Mouse (Mus musculus): ENCODE data around the gene Mars.
"Not testable (repeated sequence)": the region's sequence is repeated elsewhere in the genome, so short reads cannot be mapped to it uniquely, and the experiment has no call there.

Mars gene

DNA sequence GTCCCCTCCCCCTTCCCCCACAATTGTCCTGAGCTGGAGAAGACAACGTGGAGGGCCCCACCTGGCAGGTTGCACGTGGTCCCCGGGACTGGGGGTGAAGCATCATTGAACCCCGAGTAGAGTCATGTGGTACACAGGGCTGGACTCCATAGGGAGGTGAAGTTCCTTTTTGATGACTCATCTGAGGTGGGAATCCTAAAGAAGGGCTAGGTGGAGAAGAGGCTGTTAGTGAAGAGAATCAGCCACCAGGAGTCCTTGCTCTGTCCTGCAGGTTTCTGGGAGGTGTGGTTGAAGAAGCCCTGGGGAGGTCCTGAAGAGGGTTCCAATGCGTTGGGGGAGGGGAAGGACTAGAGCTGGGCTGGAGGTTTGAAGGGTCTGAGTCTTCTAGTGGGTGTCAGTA is 25.4 kb upstream of the Mars start:
- DNase-seq (ENCODE audit: low spot score), result no peak

- no peak for DNase-seq (ENCODE audit: low spot score)
These were observed 23.7 kb upstream of the Mars start for GRCm38 (mm10) chr10:127335271-127335670.

DNA sequence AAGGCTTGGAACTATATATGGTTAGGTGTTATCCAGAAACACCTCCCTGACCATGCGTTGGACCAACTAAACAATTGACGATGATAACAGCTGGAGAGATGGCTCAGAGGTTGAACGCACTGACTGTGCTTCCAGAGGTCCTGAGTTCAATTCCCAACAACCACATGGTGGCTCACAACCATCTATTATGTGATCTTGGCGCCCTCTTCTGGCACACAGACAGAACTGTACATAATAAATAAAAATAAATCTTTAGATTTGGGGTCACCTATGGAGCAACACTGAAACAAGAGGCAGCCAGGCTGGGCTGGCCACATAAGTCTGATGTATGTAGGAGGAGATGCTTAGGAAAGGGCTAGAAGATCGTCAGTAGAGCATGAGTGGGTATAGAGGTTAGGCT is 21.6 kb upstream of the Mars start:
- no peak for DNase-seq (ENCODE audit: low spot score)

- peak; percentile 65 for DNase-seq (ENCODE audit: low spot score)
These were observed 20.8 kb upstream of the Mars start for GRCm38 (mm10) chr10:127332211-127332874.

GRCm38 (mm10) chr10:127330212-127330611 is 18.6 kb upstream of the Mars start:
- DNase-seq (ENCODE audit: low spot score), result no peak

GRCm38 (mm10) chr10:127327461-127328145 is 16.0 kb upstream of the Mars start:
- DNase-seq (ENCODE audit: low spot score), result no peak

DNA sequence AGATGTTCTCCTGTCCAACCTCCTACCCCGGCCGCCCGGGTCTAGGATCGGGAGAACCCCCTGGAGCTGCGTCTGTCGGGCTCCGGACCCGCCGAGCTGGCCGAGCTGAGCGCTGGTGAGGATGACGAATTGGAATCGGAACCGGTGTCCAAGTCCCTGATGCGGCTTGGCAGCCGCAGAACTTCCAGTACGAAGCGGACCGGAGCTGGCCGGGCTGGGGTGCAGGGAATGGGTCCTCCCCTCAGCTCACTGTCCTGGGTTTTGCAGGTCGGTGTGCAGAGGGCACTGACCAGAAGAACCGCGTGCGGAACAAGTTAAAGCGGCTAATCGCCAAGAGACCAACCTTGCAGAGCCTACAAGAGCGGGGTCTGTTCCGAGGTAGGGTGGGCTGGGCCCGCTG is 15.2 kb upstream of the Mars start:
- DNase-seq (ENCODE audit: low spot score), result peak; percentile 21

GRCm38 (mm10) chr10:127326017-127326801 is 14.6 kb upstream of the Mars start:
- DNase-seq (ENCODE audit: low spot score), result peak; percentile 54

- peak; percentile 22 for DNase-seq (ENCODE audit: low spot score)
These were observed 13.9 kb upstream of the Mars start for GRCm38 (mm10) chr10:127325454-127326016.

- peak; percentile 78 for DNase-seq (ENCODE audit: low spot score)
These were observed 12.9 kb upstream of the Mars start for GRCm38 (mm10) chr10:127324495-127324894.

GRCm38 (mm10) chr10:127323131-127323855 is 11.7 kb upstream of the Mars start:
- no peak for DNase-seq (ENCODE audit: low spot score)

- no peak for DNase-seq (ENCODE audit: low spot score)
These were observed 11.1 kb upstream of the Mars start for GRCm38 (mm10) chr10:127322669-127323068.

DNA sequence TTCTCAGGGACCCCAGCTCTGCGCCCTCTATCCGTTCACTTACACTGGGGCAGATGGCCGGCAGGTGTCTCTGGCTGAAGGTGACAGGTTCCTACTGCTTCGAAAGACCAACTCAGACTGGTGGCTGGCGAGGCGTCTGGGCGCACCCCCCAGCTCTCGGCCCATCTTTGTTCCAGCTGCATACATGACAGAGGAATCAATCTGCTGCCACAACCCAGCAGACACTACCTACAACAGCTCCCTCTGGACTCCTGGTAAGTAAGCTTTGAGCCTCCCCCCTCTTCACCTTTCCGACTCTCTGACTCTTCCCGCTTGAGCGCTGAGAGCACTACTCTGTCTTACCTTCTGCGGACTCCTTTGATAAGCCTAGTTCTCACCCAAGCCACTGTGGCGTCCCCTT is 10.6 kb upstream of the Mars start:
- DNase-seq (ENCODE audit: low spot score), result no peak

- DNase-seq (ENCODE audit: low spot score), result no peak
These were observed 10.0 kb upstream of the Mars start, which contains the start of gene Arhgap9 for GRCm38 (mm10) chr10:127321621-127322020. Gene Arhgap9, plus strand, starts transcription at chr10:127321964.

DNA sequence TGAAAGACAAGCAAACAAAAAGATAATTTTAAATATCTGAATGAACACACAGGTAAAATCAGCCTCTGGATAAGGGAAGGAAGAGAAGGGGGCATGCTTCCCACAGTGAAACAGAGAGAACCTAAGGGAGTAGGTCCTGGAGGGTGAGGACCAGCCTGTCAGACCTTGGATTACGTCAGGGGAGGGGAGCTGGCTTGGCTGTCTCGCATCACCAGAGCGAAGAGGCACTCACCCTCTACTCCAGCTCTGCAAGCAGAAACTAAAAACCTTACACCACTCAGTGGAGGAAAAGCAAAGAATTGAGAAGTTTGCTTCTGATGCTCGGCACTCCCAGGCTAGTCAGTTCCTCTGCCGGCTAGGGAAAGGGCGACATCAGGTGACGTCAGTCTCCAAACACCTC is 8.4 kb upstream of the Mars start:
- DNase-seq (ENCODE audit: low spot score), result no peak

DNA sequence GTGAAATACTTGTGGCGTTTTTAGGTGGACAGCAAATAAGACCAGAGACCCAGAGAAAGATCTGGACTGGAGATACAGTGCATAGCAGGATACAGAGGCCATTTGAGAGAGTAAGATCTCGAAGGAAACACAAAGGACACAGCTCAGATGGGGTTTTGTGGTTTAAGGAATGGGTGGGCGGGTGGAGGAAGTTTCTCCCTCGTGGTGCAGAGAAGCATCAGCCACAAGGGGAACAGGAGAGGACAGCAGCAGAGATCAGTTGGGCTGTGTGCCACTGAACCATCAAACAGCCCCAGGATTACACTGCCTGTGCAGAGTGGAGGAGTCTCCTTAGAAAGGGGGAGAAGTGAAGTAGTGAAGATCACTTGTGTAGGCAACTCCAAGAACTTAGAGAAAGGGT is 6.4 kb upstream of the Mars start:
- DNase-seq (ENCODE audit: low spot score), result no peak

DNA sequence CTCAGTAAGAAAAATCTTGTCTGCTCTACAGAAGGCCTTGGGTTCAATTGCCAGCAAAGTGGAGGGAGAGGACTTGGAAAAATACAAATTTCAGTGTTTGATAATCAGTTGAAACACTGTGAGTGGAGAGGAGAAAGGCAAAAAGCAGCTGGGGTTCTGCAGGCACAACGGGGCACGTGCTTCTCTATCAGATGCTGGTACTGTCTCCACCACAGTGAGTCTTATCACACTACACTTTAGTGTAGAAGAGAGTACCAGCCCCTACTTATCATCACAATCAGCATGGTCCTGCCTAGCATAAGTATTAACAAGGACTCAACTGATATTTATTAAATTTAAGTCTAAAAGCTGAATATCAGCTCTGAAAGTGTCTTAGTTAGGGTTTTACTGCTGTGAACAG is 5.7 kb upstream of the Mars start:
- no peak for DNase-seq (ENCODE audit: low spot score)

DNA sequence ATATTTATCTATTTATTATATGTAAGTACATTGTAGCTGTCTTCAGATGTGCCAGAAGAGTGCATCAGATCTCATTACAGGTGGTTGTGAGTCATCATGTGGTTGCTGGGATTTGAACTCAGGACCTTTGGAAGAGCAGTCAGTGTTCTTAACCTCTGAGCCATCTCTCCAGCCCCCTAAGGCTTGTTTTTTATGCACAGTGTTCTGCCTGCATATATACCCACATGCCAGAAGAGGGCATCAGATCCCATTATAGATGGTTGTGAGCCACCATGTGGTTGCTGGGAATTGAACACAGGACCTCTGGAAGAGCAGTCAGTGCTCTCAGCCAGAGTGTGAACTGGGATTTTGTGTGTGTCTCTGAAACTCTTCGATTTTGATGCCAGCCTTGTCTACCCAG is 3.4 kb upstream of the Mars start:
- not testable (repeated sequence) for DNase-seq (ENCODE audit: low spot score)

GRCm38 (mm10) chr10:127313516-127313915 is 1.9 kb upstream of the Mars start:
- not testable (repeated sequence) for DNase-seq (ENCODE audit: low spot score)

GRCm38 (mm10) chr10:127312858-127313257 is 1.3 kb upstream of the Mars start:
- DNase-seq (ENCODE audit: low spot score), result no peak

DNA sequence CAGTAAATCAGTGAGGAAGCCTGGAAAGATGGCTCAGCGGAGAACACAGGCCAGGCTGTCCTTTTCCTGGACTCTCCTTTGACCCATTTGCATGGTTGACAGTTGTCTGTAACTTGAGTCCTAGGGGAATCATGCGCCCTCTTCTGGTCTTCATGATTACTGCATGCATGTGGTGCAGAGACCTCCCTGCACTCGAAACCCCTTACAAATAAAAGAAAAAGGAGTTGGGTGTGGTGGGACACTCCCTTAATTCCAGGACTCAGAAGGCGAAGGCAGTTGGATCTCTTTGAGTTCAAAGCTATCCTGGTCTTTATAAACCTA is 730 bp upstream of the Mars start:
- peak; percentile 97 for DNase-seq (ENCODE audit: low spot score)
